Mouse (Mus musculus) liver, embryonic 14.5 days (tissue): ENCODE data around the gene Qrich1. TPM values are rescaled to one million over a fixed set of nuclear protein-coding genes. Genes with fewer than 3 reads are reported as not detected.

ENCODE experiments used
- ATAC-seq: fragments of 200-750 bp; cut with Nextera tagmentation; 2 replicates; pipeline ENCODE4 v1.8.0; 2017; ENCODE audit warnings: moderate number of reproducible peaks, mild to moderate bottlenecking, moderate library complexity; ENCODE audit not compliant: insufficient read depth
- DNase-seq, 3 experiments: peaks; one replicate each; pipeline ENCODE4 v3.0.0-alpha.2; 2012 to 2013; ENCODE audit warnings: low read depth in 3 of 3, low spot score in 3 of 3
- H3K27ac ChIP-seq: fragments of 300-500 bp; sonication (generic); 2 replicates; pipeline ENCODE4 v1.5.1; 2014; ENCODE audit warnings: moderate library complexity, mild to moderate bottlenecking, control low read depth, inconsistent platforms
- H3K27me3 ChIP-seq: fragments of 300-500 bp; sonication (generic); 2 replicates; pipeline ENCODE4 v1.6.1; 2014; ENCODE audit warnings: mild to moderate bottlenecking, low read length, moderate library complexity; ENCODE audit not compliant: control insufficient read depth, insufficient read depth
- H3K36me3 ChIP-seq: fragments of 300-500 bp; sonication (generic); replicated peaks from 2 replicates; pipeline ENCODE4 v1.6.1; 2014; ENCODE audit warnings: low read depth; ENCODE audit not compliant: control insufficient read depth, insufficient read depth
- H3K4me1 ChIP-seq, 2 experiments: fragments of 200-500 bp in 1 of 2; fragments of 300-500 bp in 1 of 2; sonication (generic) in 1 of 2; replicated peaks; 2 replicates each; pipeline ENCODE4 v1.6.1; 2012 to 2014; ENCODE audit warnings: antibody characterized with exemption in 1 of 2, inconsistent platforms in 1 of 2, low read length in 1 of 2; ENCODE audit not compliant: control insufficient read depth in 2 of 2, insufficient read depth in 2 of 2
- H3K4me2 ChIP-seq: fragments of 300-500 bp; sonication (generic); 2 replicates; pipeline ENCODE4 v1.6.1; 2014; ENCODE audit warnings: low read depth, mild to moderate bottlenecking, control low read depth, moderate library complexity
- H3K4me3 ChIP-seq, 2 experiments: fragments of 200-500 bp in 1 of 2; fragments of 300-500 bp in 1 of 2; sonication (generic) in 1 of 2; 2 replicates each; pipeline ENCODE4 v1.5.1; 2012 to 2014; ENCODE audit warnings: low read depth in 2 of 2, low read length in 2 of 2, mild to moderate bottlenecking in 2 of 2, control low read depth in 1 of 2, inconsistent platforms in 1 of 2, moderate library complexity in 1 of 2; ENCODE audit not compliant: insufficient read depth in 1 of 2
- H3K9ac ChIP-seq: fragments of 300-500 bp; sonication (generic); replicated peaks from 2 replicates; pipeline ENCODE4 v1.6.1; 2014; ENCODE audit warnings: mild to moderate bottlenecking, control low read depth, moderate library complexity
- H3K9me3 ChIP-seq: fragments of 300-500 bp; sonication (generic); 2 replicates; pipeline ENCODE4 v1.6.1; 2016; ENCODE audit warnings: low read length, mixed read lengths; ENCODE audit not compliant: control insufficient read depth
- CTCF ChIP-seq: IDR thresholded peaks from 2 replicates; pipeline ENCODE4 v1.5.1; 2016; ENCODE audit warnings: antibody characterized with exemption, low read depth, control low read depth
- EP300 ChIP-seq: IDR thresholded peaks from 2 replicates; pipeline ENCODE4 v1.6.1; 2016; ENCODE audit warnings: antibody characterized with exemption, low read depth
- WGBS: fragments of 180-500 bp; shearing (Covaris S2); extraction: QIAGEN DNeasy Blood & Tissue Kit; methylation state at CpG from one replicate; pipeline ENCODE4 v1.1.7; 2014; ENCODE audit not compliant: insufficient replicate concordance; 5-methylcytosine and 5-hydroxymethylcytosine counted together
- polyA plus RNA-seq, 2 experiments: library from polyadenylated mRNA; depleted of rRNA in 1 of 2; stranded (reverse) in 1 of 2; unstranded in 1 of 2; fragments of >200 nt; fragmentation: Nextera tagmentation in 1 of 2; extraction: Ambion mirVana in 1 of 2; gene quantifications; 2 replicates each; pipeline versions ENCODE4 v1.2.1 to v1.2.3; 2012 to 2014

The Qrich1 gene
- polyA plus RNA-seq, 2 experiments: 39.8 to 40.6 TPM

GRCm38 (mm10) chr9:108575321-108576297 is 59.0 kb downstream of the Qrich1 start:
- peaks cover 3 to 15% of the 10 kb centered on the region in 2 experiments; a peak in 2 of 4 replicates for H3K4me1 ChIP-seq
- no peaks in the 10 kb centered on the region for H3K9me3 ChIP-seq
- no peak overlapping the region for H3K9ac ChIP-seq
- H3K27me3 ChIP-seq: no peaks in the 10 kb centered on the region
- no peak for TF ChIP-seq EP300
- no peak for TF ChIP-seq CTCF
- H3K4me2 ChIP-seq: no peak overlapping the region
- no peak overlapping the region for H3K27ac ChIP-seq
- WGBS: 78% methylated on average over 37 of the region's 37 CpGs
- DNase-seq (no peak), ATAC-seq (no peak)
- H3K36me3 ChIP-seq: peaks cover 6% of the 10 kb centered on the region
- no peak overlapping the region for H3K4me3 ChIP-seq

GRCm38 (mm10) chr9:108577025-108577424 is 60.4 kb downstream of the Qrich1 start:
- Histone ChIP-seq H3K9me3 (no peaks in the 10 kb centered on the region), H3K36me3 (peaks cover 4% of the 10 kb centered on the region), H3K4me2 (no peak overlapping the region), H3K27ac (no peak overlapping the region), H3K9ac (no peak overlapping the region), H3K4me1 (peaks cover 3 to 13% of the 10 kb centered on the region in 2 experiments; a peak in 2 of 4 replicates), H3K27me3 (no peaks in the 10 kb centered on the region), H3K4me3 (no peak overlapping the region)
- ATAC-seq (no peak), DNase-seq (no peak)
- TF ChIP-seq EP300 (no peak), CTCF (no peak)
- WGBS: 65% methylated on average over 6 of the region's 6 CpGs

- 0% methylated on average over 24 of the region's 24 CpGs for WGBS
- H3K27ac ChIP-seq: peak overlapping the region; percentile 38; the same call in 1 of the 2 replicates
- DNase-seq: no peak
- peak overlapping the region; percentile 76 to 81 for H3K4me3 ChIP-seq
- H3K27me3 ChIP-seq: no peaks in the 10 kb centered on the region
- H3K9me3 ChIP-seq: no peaks in the 10 kb centered on the region
- peak overlapping the region; percentile 71 for H3K4me2 ChIP-seq
- H3K9ac ChIP-seq: peak overlapping the region; percentile 80
- H3K4me1 ChIP-seq: peaks cover 3 to 13% of the 10 kb centered on the region in 2 experiments; a peak in 2 of 4 replicates
- TF ChIP-seq EP300: no peak
- TF ChIP-seq CTCF: no peak
- no peaks in the 10 kb centered on the region for H3K36me3 ChIP-seq
- ATAC-seq: peak; percentile 24; the same call in 1 of the 2 replicates
These were observed 61.4 kb downstream of the Qrich1 start for GRCm38 (mm10) chr9:108577934-108578544.

- Histone ChIP-seq H3K4me1 (peaks cover 3 to 13% of the 10 kb centered on the region in 2 experiments; a peak in 2 of 4 replicates), H3K9me3 (no peaks in the 10 kb centered on the region), H3K4me3 (peak within 1 kb of the TSS; percentile 76 to 81), H3K4me2 (peak within 1 kb of the TSS; percentile 71), H3K36me3 (no peaks in the 10 kb centered on the region), H3K9ac (peak within 1 kb of the TSS; percentile 80), H3K27ac (peak within 1 kb of the TSS; percentile 38; the same call in 1 of the 2 replicates), H3K27me3 (no peaks in the 10 kb centered on the region)
- 7% methylated on average over 51 of the region's 51 CpGs for WGBS
- ATAC-seq: peak; percentile 91
- DNase-seq: peak; percentile 75 to 77 (median 76)
- 0 out of 2 replicates have a peak, but pooled peaks have one; percentile 19 for TF ChIP-seq CTCF
- TF ChIP-seq EP300: peak; percentile 40; the same call in 1 of the 2 replicates
These were observed 62.1 kb downstream of the Qrich1 start, which contains the start of gene Wdr6 for GRCm38 (mm10) chr9:108578545-108579343. TSS of gene Wdr6 (minus strand) at chr9:108578739.
